Mouse (Mus musculus) liver, embryonic 14.5 days (tissue): ENCODE results near the gene Abcg5. TPM values are rescaled to one million over a fixed set of nuclear protein-coding genes. Genes with fewer than 3 reads are reported as not detected.

Experiments
- ATAC-seq: fragments of 200-750 bp; cut with Nextera tagmentation; 2 replicates; pipeline ENCODE4 v1.8.0; 2017; ENCODE audit warnings: moderate number of reproducible peaks, mild to moderate bottlenecking, moderate library complexity; ENCODE audit not compliant: insufficient read depth
- DNase-seq, 3 experiments: peaks; one replicate each; pipeline ENCODE4 v3.0.0-alpha.2; 2012 to 2013; ENCODE audit warnings: low read depth in 3 of 3, low spot score in 3 of 3
- H3K27ac ChIP-seq: fragments of 300-500 bp; sonication (generic); 2 replicates; pipeline ENCODE4 v1.5.1; 2014; ENCODE audit warnings: moderate library complexity, mild to moderate bottlenecking, control low read depth, inconsistent platforms
- H3K27me3 ChIP-seq: fragments of 300-500 bp; sonication (generic); 2 replicates; pipeline ENCODE4 v1.6.1; 2014; ENCODE audit warnings: mild to moderate bottlenecking, low read length, moderate library complexity; ENCODE audit not compliant: control insufficient read depth, insufficient read depth
- H3K36me3 ChIP-seq: fragments of 300-500 bp; sonication (generic); replicated peaks from 2 replicates; pipeline ENCODE4 v1.6.1; 2014; ENCODE audit warnings: low read depth; ENCODE audit not compliant: control insufficient read depth, insufficient read depth
- H3K4me1 ChIP-seq, 2 experiments: fragments of 200-500 bp in 1 of 2; fragments of 300-500 bp in 1 of 2; sonication (generic) in 1 of 2; replicated peaks; 2 replicates each; pipeline ENCODE4 v1.6.1; 2012 to 2014; ENCODE audit warnings: antibody characterized with exemption in 1 of 2, inconsistent platforms in 1 of 2, low read length in 1 of 2; ENCODE audit not compliant: control insufficient read depth in 2 of 2, insufficient read depth in 2 of 2
- H3K4me2 ChIP-seq: fragments of 300-500 bp; sonication (generic); 2 replicates; pipeline ENCODE4 v1.6.1; 2014; ENCODE audit warnings: low read depth, mild to moderate bottlenecking, control low read depth, moderate library complexity
- H3K4me3 ChIP-seq, 2 experiments: fragments of 200-500 bp in 1 of 2; fragments of 300-500 bp in 1 of 2; sonication (generic) in 1 of 2; 2 replicates each; pipeline ENCODE4 v1.5.1; 2012 to 2014; ENCODE audit warnings: low read depth in 2 of 2, low read length in 2 of 2, mild to moderate bottlenecking in 2 of 2, control low read depth in 1 of 2, inconsistent platforms in 1 of 2, moderate library complexity in 1 of 2; ENCODE audit not compliant: insufficient read depth in 1 of 2
- H3K9ac ChIP-seq: fragments of 300-500 bp; sonication (generic); replicated peaks from 2 replicates; pipeline ENCODE4 v1.6.1; 2014; ENCODE audit warnings: mild to moderate bottlenecking, control low read depth, moderate library complexity
- H3K9me3 ChIP-seq: fragments of 300-500 bp; sonication (generic); 2 replicates; pipeline ENCODE4 v1.6.1; 2016; ENCODE audit warnings: low read length, mixed read lengths; ENCODE audit not compliant: control insufficient read depth
- CTCF ChIP-seq: IDR thresholded peaks from 2 replicates; pipeline ENCODE4 v1.5.1; 2016; ENCODE audit warnings: antibody characterized with exemption, low read depth, control low read depth
- EP300 ChIP-seq: IDR thresholded peaks from 2 replicates; pipeline ENCODE4 v1.6.1; 2016; ENCODE audit warnings: antibody characterized with exemption, low read depth
- WGBS: fragments of 180-500 bp; shearing (Covaris S2); extraction: QIAGEN DNeasy Blood & Tissue Kit; methylation state at CpG from one replicate; pipeline ENCODE4 v1.1.7; 2014; ENCODE audit not compliant: insufficient replicate concordance; 5-methylcytosine and 5-hydroxymethylcytosine counted together
- polyA plus RNA-seq, 2 experiments: library from polyadenylated mRNA; depleted of rRNA in 1 of 2; stranded (reverse) in 1 of 2; unstranded in 1 of 2; fragments of >200 nt; fragmentation: Nextera tagmentation in 1 of 2; extraction: Ambion mirVana in 1 of 2; gene quantifications; 2 replicates each; pipeline versions ENCODE4 v1.2.1 to v1.2.3; 2012 to 2014

Gene Abcg5
- polyA plus RNA-seq, 2 experiments = 0.33 TPM

GRCm38 (mm10) chr17:84672376-84673369, 10.1 kb downstream of the Abcg5 start:
- WGBS = 60% methylated on average over 16 of the region's 16 CpGs
- H3K27me3 ChIP-seq = no peaks in the 10 kb centered on the region
- no peak for DNase-seq
- no peaks in the 10 kb centered on the region for H3K4me1 ChIP-seq
- H3K36me3 ChIP-seq = no peaks in the 10 kb centered on the region
- no peak overlapping the region for H3K4me3 ChIP-seq
- no peak for ATAC-seq
- no peak overlapping the region for H3K9ac ChIP-seq
- no peaks in the 10 kb centered on the region for H3K9me3 ChIP-seq
- no peak overlapping the region for H3K4me2 ChIP-seq
- no peak overlapping the region for H3K27ac ChIP-seq
- TF ChIP-seq CTCF = no peak
- no peak for TF ChIP-seq EP300

DNA sequence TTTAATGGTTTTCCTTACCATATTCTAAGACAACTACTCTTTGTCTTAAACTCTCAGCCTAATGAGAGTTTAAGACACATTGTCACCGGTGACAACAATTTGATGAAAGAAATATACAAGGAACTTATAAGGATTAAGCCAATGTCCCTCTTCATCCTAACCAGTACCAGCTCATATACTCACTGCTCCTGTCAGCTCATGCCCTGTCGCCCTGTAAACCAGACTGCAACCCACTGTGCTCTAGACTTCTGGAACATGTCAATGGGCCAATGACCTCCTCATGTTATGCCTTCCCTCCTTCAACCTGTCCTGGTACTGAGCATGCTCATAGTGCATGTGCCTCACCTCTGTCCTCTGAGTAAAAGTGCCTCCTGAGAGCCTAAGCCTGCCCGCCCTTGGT, 15.0 kb downstream of the Abcg5 start:
- H3K4me2 ChIP-seq = no peak overlapping the region
- ATAC-seq (no peak), DNase-seq (no peak)
- no peaks in the 10 kb centered on the region for H3K27me3 ChIP-seq
- TF ChIP-seq CTCF (no peak), EP300 (no peak)
- H3K27ac ChIP-seq = no peak overlapping the region
- H3K9me3 ChIP-seq = no peaks in the 10 kb centered on the region
- H3K4me3 ChIP-seq = no peak overlapping the region
- no peaks in the 10 kb centered on the region for H3K36me3 ChIP-seq
- H3K9ac ChIP-seq = no peak overlapping the region
- H3K4me1 ChIP-seq = no peaks in the 10 kb centered on the region
- WGBS = 71% methylated on average over 3 of the region's 3 CpGs

- ATAC-seq = no peak
- Histone ChIP-seq H3K4me2 (no peak overlapping the region), H3K9ac (no peak overlapping the region), H3K36me3 (no peaks in the 10 kb centered on the region), H3K27me3 (no peaks in the 10 kb centered on the region), H3K27ac (no peak overlapping the region), H3K9me3 (no peaks in the 10 kb centered on the region), H3K4me3 (no peak overlapping the region), H3K4me1 (no peaks in the 10 kb centered on the region)
- 16% methylated on average over 9 of the region's 9 CpGs for WGBS
- DNase-seq = no peak
- no peak for TF ChIP-seq CTCF
- no peak for TF ChIP-seq EP300
Observed at GRCm38 (mm10) chr17:84665691-84666090, 17.1 kb downstream of the Abcg5 start.

GRCm38 (mm10) chr17:84665053-84665452, 17.8 kb downstream of the Abcg5 start:
- Histone ChIP-seq H3K9me3 (no peaks in the 10 kb centered on the region), H3K27ac (no peak overlapping the region), H3K36me3 (no peaks in the 10 kb centered on the region), H3K9ac (no peak overlapping the region), H3K4me1 (no peaks in the 10 kb centered on the region), H3K27me3 (no peaks in the 10 kb centered on the region), H3K4me3 (no peak overlapping the region), H3K4me2 (no peak overlapping the region)
- 55% methylated on average over 10 of the region's 10 CpGs for WGBS
- DNase-seq (no peak), ATAC-seq (no peak)
- TF ChIP-seq CTCF (no peak), EP300 (no peak)

GRCm38 (mm10) chr17:84658951-84659350, 23.9 kb downstream of the Abcg5 start:
- Histone ChIP-seq H3K27ac (no peak overlapping the region), H3K9me3 (no peaks in the 10 kb centered on the region), H3K9ac (no peak overlapping the region), H3K4me3 (no peak overlapping the region), H3K4me2 (no peak overlapping the region), H3K27me3 (no peaks in the 10 kb centered on the region), H3K36me3 (no peaks in the 10 kb centered on the region), H3K4me1 (no peaks in the 10 kb centered on the region)
- ATAC-seq (no peak), DNase-seq (no peak)
- 63% methylated on average over 8 of the region's 8 CpGs for WGBS
- no peak for TF ChIP-seq EP300
- TF ChIP-seq CTCF = no peak
